Mouse (Mus musculus): ENCODE results near the gene D430041D05Rik. TPM values are rescaled to one million over a fixed set of nuclear protein-coding genes. Genes with fewer than 3 reads are reported as not detected.

Gene D430041D05Rik
- total and polyA plus RNA-seq, 3 experiments = not detected

DNA sequence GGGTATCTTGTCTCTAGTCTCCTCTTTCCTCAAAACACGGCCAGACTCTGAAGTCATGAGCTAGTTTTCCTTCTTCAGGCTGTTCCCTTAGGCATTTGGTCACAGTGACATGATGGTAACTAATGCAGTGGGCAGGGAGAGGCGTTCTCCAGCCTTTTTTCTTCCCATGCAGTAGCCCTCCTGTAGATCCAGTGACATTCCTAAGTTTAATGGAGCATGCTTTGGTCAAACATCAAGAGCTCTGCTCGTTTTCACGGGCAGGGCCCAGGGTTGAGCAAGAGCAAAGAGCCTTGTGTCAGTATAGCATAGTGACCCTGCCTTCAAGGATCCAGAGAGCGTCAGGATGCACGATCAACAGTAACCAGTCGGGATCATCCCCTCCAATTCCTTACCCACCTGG, 247.4 kb downstream of the D430041D05Rik start:
- TF ChIP-seq RCOR1 (conservative IDR thresholded peaks at IDR 0.05; ENCODE audit: low read depth, low read length) (no peak), E2F4 (IDR thresholded peaks at IDR 0.05; ENCODE audit: insufficient replicate concordance, low read depth, low read length) (no peak), EP300 (IDR thresholded peaks at IDR 0.05; ENCODE audit: low read length) (no peak)
- dilution Hi-C loops (cut with MboI; ENCODE audit: extremely low pct_ligation_motif_present, extremely low pct_unique_long_range_greater_than_20kb, low sequenced_read_pairs) = no loop called here
- H3K4me3 ChIP-seq (replicated peaks in 1 of 3; ENCODE audit: low read depth in 2 of 3, low read length in 2 of 3, poor library complexity in 1 of 3) = no peak overlapping the region
- H3K36me3 ChIP-seq (replicated peaks in 1 of 2; ENCODE audit: control insufficient read depth in 1 of 2, insufficient read depth in 1 of 2, low read length in 1 of 2) = no peaks in the 10 kb centered on the region
- H3K27me3 ChIP-seq (replicated peaks) = no peaks in the 10 kb centered on the region
- no peaks in the 10 kb centered on the region for H3K4me1 ChIP-seq (ENCODE audit: control insufficient read depth in 1 of 2, insufficient read depth in 2 of 2)
- H3K4me2 ChIP-seq (ENCODE audit: insufficient read depth, low read depth, poor library complexity, severe bottlenecking) = no peak overlapping the region
- in situ Hi-C loops (cut with MboI; ENCODE audit: low pct_ligation_motif_present, low pct_unique_long_range_greater_than_20kb, low sequenced_read_pairs) = no loop called here
- no peaks in the 10 kb centered on the region for H3K79me2 ChIP-seq (replicated peaks; ENCODE audit: control insufficient read depth, extremely low read depth, insufficient read depth, poor library complexity, severe bottlenecking)
- no peak for DNase-seq (ENCODE audit: extremely low read depth)
- H3K9me3 ChIP-seq (replicated peaks; ENCODE audit: low read length) = no peaks in the 10 kb centered on the region
- no peak overlapping the region for H3K27ac ChIP-seq (ENCODE audit: insufficient read depth, low read depth)
- H3K9ac ChIP-seq (ENCODE audit: insufficient read depth, low read depth) = no peak overlapping the region

DNA sequence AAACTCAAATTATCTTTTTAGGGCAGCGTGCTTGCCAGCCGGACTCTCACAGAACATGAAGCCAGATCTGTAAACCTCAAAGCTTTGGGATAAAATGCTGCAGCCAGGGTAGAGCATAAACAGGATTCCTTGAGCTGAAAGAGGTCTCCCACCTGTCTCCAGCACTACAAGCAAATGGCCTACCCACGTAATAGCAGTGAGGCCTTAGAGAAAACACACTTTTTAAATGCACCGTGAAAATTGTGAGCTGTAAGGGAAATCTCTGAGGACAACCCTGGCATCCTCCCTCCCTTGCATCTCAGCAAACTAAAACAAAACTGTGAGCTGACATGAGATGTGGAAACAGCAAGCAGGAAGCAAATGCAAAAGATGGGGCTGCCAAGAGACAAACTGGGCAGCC, 253.0 kb downstream of the D430041D05Rik start:
- no peaks in the 10 kb centered on the region for H3K79me2 ChIP-seq (replicated peaks; ENCODE audit: control insufficient read depth, extremely low read depth, insufficient read depth, poor library complexity, severe bottlenecking)
- no peaks in the 10 kb centered on the region for H3K27me3 ChIP-seq (replicated peaks)
- no peak overlapping the region for H3K4me2 ChIP-seq (ENCODE audit: insufficient read depth, low read depth, poor library complexity, severe bottlenecking)
- no peak for DNase-seq (ENCODE audit: extremely low read depth)
- H3K9ac ChIP-seq (ENCODE audit: insufficient read depth, low read depth) = no peak overlapping the region
- H3K27ac ChIP-seq (ENCODE audit: insufficient read depth, low read depth) = no peak overlapping the region
- peaks cover 0 to 18% of the 10 kb centered on the region in 2 experiments; a peak in 2 of 4 replicates for H3K4me1 ChIP-seq (ENCODE audit: control insufficient read depth in 1 of 2, insufficient read depth in 2 of 2)
- no peak for TF ChIP-seq SMC3 (IDR thresholded peaks at IDR 0.05; ENCODE audit: low read depth, low read length)
- no peaks in the 10 kb centered on the region for H3K9me3 ChIP-seq (replicated peaks; ENCODE audit: low read length)
- in situ Hi-C loops (cut with MboI; ENCODE audit: low pct_ligation_motif_present, low pct_unique_long_range_greater_than_20kb, low sequenced_read_pairs) (no loop called here), dilution Hi-C loops (cut with MboI; ENCODE audit: extremely low pct_ligation_motif_present, extremely low pct_unique_long_range_greater_than_20kb, low sequenced_read_pairs) (no loop called here)
- no peak overlapping the region for H3K4me3 ChIP-seq (replicated peaks in 1 of 3; ENCODE audit: low read depth in 2 of 3, low read length in 2 of 3, poor library complexity in 1 of 3)
- no peaks in the 10 kb centered on the region for H3K36me3 ChIP-seq (replicated peaks in 1 of 2; ENCODE audit: control insufficient read depth in 1 of 2, insufficient read depth in 1 of 2, low read length in 1 of 2)

DNA sequence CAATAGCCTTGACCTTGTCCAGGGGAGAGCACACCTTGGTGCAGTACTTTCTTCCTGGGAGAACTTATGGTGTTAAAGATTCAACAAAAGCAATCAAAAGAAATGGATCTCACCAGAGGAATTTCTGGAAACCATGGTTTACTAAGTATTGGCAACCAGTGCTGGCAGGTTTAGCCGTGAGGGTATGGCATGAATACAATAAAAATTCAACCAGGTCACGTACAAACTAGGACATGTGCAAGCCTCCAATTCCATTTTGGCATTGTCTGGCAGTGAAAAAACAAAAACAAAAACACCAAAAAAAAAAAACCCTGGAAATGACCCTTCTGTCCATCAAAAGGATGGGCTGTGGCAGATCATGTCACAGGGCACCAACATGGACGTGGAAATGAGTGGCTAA, 256.9 kb downstream of the D430041D05Rik start:
- in situ Hi-C loops (cut with MboI; ENCODE audit: low pct_ligation_motif_present, low pct_unique_long_range_greater_than_20kb, low sequenced_read_pairs) (no loop called here), dilution Hi-C loops (cut with MboI; ENCODE audit: extremely low pct_ligation_motif_present, extremely low pct_unique_long_range_greater_than_20kb, low sequenced_read_pairs) (no loop called here)
- DNase-seq (ENCODE audit: extremely low read depth) = no peak

More for the DNA sequence above, 256.9 kb downstream of the D430041D05Rik start:
- no peak overlapping the region for H3K27ac ChIP-seq (ENCODE audit: insufficient read depth, low read depth)
- no peaks in the 10 kb centered on the region for H3K79me2 ChIP-seq (replicated peaks; ENCODE audit: control insufficient read depth, extremely low read depth, insufficient read depth, poor library complexity, severe bottlenecking)
- H3K36me3 ChIP-seq (replicated peaks in 1 of 2; ENCODE audit: control insufficient read depth in 1 of 2, insufficient read depth in 1 of 2, low read length in 1 of 2) = no peaks in the 10 kb centered on the region
- no peak overlapping the region for H3K4me2 ChIP-seq (ENCODE audit: insufficient read depth, low read depth, poor library complexity, severe bottlenecking)
- no peak overlapping the region for H3K4me3 ChIP-seq (replicated peaks in 1 of 3; ENCODE audit: low read depth in 2 of 3, low read length in 2 of 3, poor library complexity in 1 of 3)
- TF ChIP-seq HCFC1 (IDR thresholded peaks at IDR 0.05; ENCODE audit: low read depth, low read length) (no peak), CTCF (conservative IDR thresholded peaks at IDR 0.05 in 1 of 2, IDR thresholded peaks at IDR 0.05 in 1 of 2; ENCODE audit: low read depth in 2 of 2, low read length in 2 of 2) (no peak), IRF4 (IDR thresholded peaks at IDR 0.05; ENCODE audit: low read depth, low read length) (no peak), ZMIZ1 (IDR thresholded peaks at IDR 0.05; ENCODE audit: low read depth, low read length) (no peak), SIN3A (IDR thresholded peaks at IDR 0.05; ENCODE audit: low read length) (no peak), SMC3 (IDR thresholded peaks at IDR 0.05; ENCODE audit: low read depth, low read length) (no peak), UBTF (IDR thresholded peaks at IDR 0.05; ENCODE audit: low read depth, low read length) (no peak), POLR2AphosphoS2 (IDR thresholded peaks at IDR 0.05; ENCODE audit: low read depth, low read length) (no peak), USF1 (IDR thresholded peaks at IDR 0.05; ENCODE audit: low read depth, low read length) (no peak), CHD1 (IDR thresholded peaks at IDR 0.05; ENCODE audit: low read depth, low read length) (no peak)
- no peak overlapping the region for H3K9ac ChIP-seq (ENCODE audit: insufficient read depth, low read depth)
- H3K27me3 ChIP-seq (replicated peaks) = no peaks in the 10 kb centered on the region
- no peaks in the 10 kb centered on the region for H3K9me3 ChIP-seq (replicated peaks; ENCODE audit: low read length)
- peaks cover 0 to 32% of the 10 kb centered on the region in 2 experiments; a peak in 2 of 4 replicates for H3K4me1 ChIP-seq (ENCODE audit: control insufficient read depth in 1 of 2, insufficient read depth in 2 of 2)
